Mouse (Mus musculus) kidney, postnatal 10 days (tissue): ENCODE results near the gene Samd9l.
"Not testable (repeated sequence)": the region's sequence is repeated elsewhere in the genome, so short reads cannot be mapped to it uniquely, and the experiment has no call there.

ENCODE experiments used
- DNase-seq: peaks from one replicate; pipeline ENCODE4 v3.0.0; 2021; ENCODE audit warnings: mixed read lengths

The Samd9l gene

DNA sequence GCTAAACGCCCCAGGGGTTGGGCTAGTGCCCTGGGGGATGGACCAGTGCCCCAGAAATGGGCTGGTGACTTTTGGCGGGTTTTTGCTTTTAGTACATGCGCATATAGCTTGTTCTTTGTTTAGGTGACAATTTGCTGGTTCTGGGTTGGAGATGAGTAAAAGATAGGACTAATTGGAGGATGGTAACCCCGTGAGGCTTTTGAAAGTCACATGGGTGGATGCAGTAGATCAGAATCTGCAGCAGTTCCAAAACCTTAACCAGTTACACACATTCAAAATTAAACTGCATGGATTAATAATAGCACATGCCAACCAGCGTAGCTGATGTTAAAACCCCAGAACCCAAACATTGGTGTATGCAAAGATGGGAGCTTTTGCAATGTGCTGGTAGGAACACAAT lies 57.9 kb downstream of the Samd9l start:
- DNase-seq: no peak

DNA sequence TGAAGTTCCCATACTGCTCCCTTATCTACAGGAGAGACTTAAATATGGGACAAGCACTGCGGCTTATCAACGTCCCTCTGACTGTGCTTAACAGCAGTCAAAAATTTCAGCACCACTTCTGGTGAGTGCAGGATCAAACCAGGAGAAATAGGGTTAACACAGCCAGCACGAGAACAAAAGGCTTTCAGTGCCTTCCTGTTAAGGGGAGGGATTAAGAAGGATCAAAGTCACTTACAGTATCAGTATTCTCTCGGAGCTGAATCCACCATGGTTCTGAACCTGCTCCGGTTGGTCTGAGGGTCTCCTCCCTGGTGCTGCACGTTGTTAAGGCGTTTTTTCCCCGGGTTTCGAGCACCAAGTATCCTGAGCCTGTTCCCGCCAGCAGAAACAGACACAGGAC lies 58.4 kb downstream of the Samd9l start:
- not testable (repeated sequence) for DNase-seq

- DNase-seq: not testable (repeated sequence)
Measured at GRCm38 (mm10) chr6:3339131-3339530, 60.2 kb downstream of the Samd9l start.
